Mouse (Mus musculus): ENCODE results near the gene Tgm4.

The Tgm4 gene

GRCm38 (mm10) chr9:123034426-123034825 is at the start of gene Tgm4:
TSS of gene Tgm4 (plus strand) at chr9:123034726.
- DNase-seq (ENCODE audit: low read depth in 1 of 2, low spot score in 2 of 2), result no peak

GRCm38 (mm10) chr9:122998406-122999192 is 35.9 kb upstream of the Tgm4 start:
- DNase-seq (ENCODE audit: low read depth in 1 of 2, low spot score in 2 of 2), result no peak

- DNase-seq (ENCODE audit: low read depth in 1 of 2, low spot score in 2 of 2), result no peak
Measured at GRCm38 (mm10) chr9:122999193-122999586, 35.3 kb upstream of the Tgm4 start.

GRCm38 (mm10) chr9:123004718-123005117 is 29.8 kb upstream of the Tgm4 start:
- no peak for DNase-seq (ENCODE audit: low read depth in 1 of 2, low spot score in 2 of 2)

GRCm38 (mm10) chr9:123006071-123006470 is 28.5 kb upstream of the Tgm4 start:
- no peak for DNase-seq (ENCODE audit: low read depth in 1 of 2, low spot score in 2 of 2)

- peak; percentile 27 to 73 for DNase-seq (ENCODE audit: low read depth in 1 of 2, low spot score in 2 of 2)
Measured at GRCm38 (mm10) chr9:123020995-123021631, 13.4 kb upstream of the Tgm4 start, which contains the start of gene Tmem42. TSS of gene Tmem42 (plus strand) at chr9:123021326.

- no peak for DNase-seq (ENCODE audit: low read depth in 1 of 2, low spot score in 2 of 2)
Measured at GRCm38 (mm10) chr9:123021636-123022379, 12.7 kb upstream of the Tgm4 start.

GRCm38 (mm10) chr9:123024201-123024600 is 10.3 kb upstream of the Tgm4 start:
- no peak for DNase-seq (ENCODE audit: low read depth in 1 of 2, low spot score in 2 of 2)

- DNase-seq (ENCODE audit: low read depth in 1 of 2, low spot score in 2 of 2), result no peak
Measured at GRCm38 (mm10) chr9:123031496-123032246, 2.9 kb upstream of the Tgm4 start.

GRCm38 (mm10) chr9:123047665-123048064 is 13.1 kb downstream of the Tgm4 start:
- no peak for DNase-seq (ENCODE audit: low read depth in 1 of 2, low spot score in 2 of 2)

- DNase-seq (ENCODE audit: low read depth in 1 of 2, low spot score in 2 of 2), result no peak
Measured at GRCm38 (mm10) chr9:123058724-123059292, 24.3 kb downstream of the Tgm4 start.

- DNase-seq (ENCODE audit: low read depth in 1 of 2, low spot score in 2 of 2), result no peak
Measured at GRCm38 (mm10) chr9:123060172-123060571, 25.6 kb downstream of the Tgm4 start.

GRCm38 (mm10) chr9:123079149-123079548 is 44.6 kb downstream of the Tgm4 start:
- no peak for DNase-seq (ENCODE audit: low read depth in 1 of 2, low spot score in 2 of 2)

- DNase-seq (ENCODE audit: low read depth in 1 of 2, low spot score in 2 of 2), result no peak
Measured at GRCm38 (mm10) chr9:123080355-123080754, 45.8 kb downstream of the Tgm4 start.

GRCm38 (mm10) chr9:123080796-123081195 is 46.3 kb downstream of the Tgm4 start:
- no peak for DNase-seq (ENCODE audit: low read depth in 1 of 2, low spot score in 2 of 2)

- no peak for DNase-seq (ENCODE audit: low read depth in 1 of 2, low spot score in 2 of 2)
Measured at GRCm38 (mm10) chr9:123085373-123085772, 50.8 kb downstream of the Tgm4 start.

GRCm38 (mm10) chr9:123087558-123087957 is 53.0 kb downstream of the Tgm4 start:
- DNase-seq (ENCODE audit: low read depth in 1 of 2, low spot score in 2 of 2), result no peak

- no peak for DNase-seq (ENCODE audit: low read depth in 1 of 2, low spot score in 2 of 2)
Measured at GRCm38 (mm10) chr9:123090844-123091243, 56.3 kb downstream of the Tgm4 start.

GRCm38 (mm10) chr9:123099631-123100455 is 65.3 kb downstream of the Tgm4 start:
- no peak for DNase-seq (ENCODE audit: low read depth in 1 of 2, low spot score in 2 of 2)

GRCm38 (mm10) chr9:123103425-123103824 is 68.9 kb downstream of the Tgm4 start:
- no peak for DNase-seq (ENCODE audit: low read depth in 1 of 2, low spot score in 2 of 2)

Measured in monocyte, adult 2 months (primary cell).